Mouse (Mus musculus) forebrain, embryonic 11.5 days (tissue): ENCODE data around the gene Rab37. TPM values are rescaled to one million over a fixed set of nuclear protein-coding genes. Genes with fewer than 3 reads are reported as not detected.

ENCODE experiments used
- ATAC-seq: fragments of 200-750 bp; cut with Nextera tagmentation; replicated peaks from 2 replicates; pipeline ENCODE4 v1.8.0; 2017; ENCODE audit warnings: moderate TSS enrichment; ENCODE audit not compliant: low FRiP score
- DNase-seq: peaks from one replicate; pipeline ENCODE4 v3.0.0-alpha.2; 2017; ENCODE audit warnings: low spot score
- H3K27ac ChIP-seq: fragments of 300-500 bp; sonication (generic); 2 replicates; pipeline ENCODE4 v1.5.1; 2014; ENCODE audit warnings: low read depth, low read length
- H3K27me3 ChIP-seq: fragments of 300-500 bp; sonication (generic); 2 replicates; pipeline ENCODE4 v1.6.1; 2014; ENCODE audit warnings: mild to moderate bottlenecking, low read length, mixed read lengths; ENCODE audit not compliant: control insufficient read depth, insufficient read depth
- H3K36me3 ChIP-seq: fragments of 300-500 bp; sonication (generic); 2 replicates; pipeline ENCODE4 v1.6.1; 2014; ENCODE audit warnings: mild to moderate bottlenecking, low read length, moderate library complexity, mixed read lengths; ENCODE audit not compliant: control insufficient read depth, insufficient read depth
- H3K4me1 ChIP-seq: fragments of 300-500 bp; sonication (generic); replicated peaks from 2 replicates; pipeline ENCODE4 v1.6.1; 2014; ENCODE audit warnings: low read length, mixed read lengths; ENCODE audit not compliant: control insufficient read depth, insufficient read depth
- H3K4me2 ChIP-seq: fragments of 300-500 bp; sonication (generic); 2 replicates; pipeline ENCODE4 v1.6.1; 2014; ENCODE audit warnings: low read depth, mild to moderate bottlenecking, low read length, moderate library complexity, mixed read lengths; ENCODE audit not compliant: severe bottlenecking
- H3K4me3 ChIP-seq: fragments of 300-500 bp; sonication (generic); 2 replicates; pipeline ENCODE4 v1.5.1; 2014; ENCODE audit warnings: low read depth, low read length
- H3K9ac ChIP-seq: fragments of 300-500 bp; sonication (generic); 2 replicates; pipeline ENCODE4 v1.6.1; 2014; ENCODE audit warnings: low read length
- H3K9me3 ChIP-seq: fragments of 300-500 bp; sonication (generic); 2 replicates; pipeline ENCODE4 v1.6.1; 2016; ENCODE audit warnings: low read length, mixed read lengths; ENCODE audit not compliant: control insufficient read depth
- WGBS: fragments of 180-500 bp; shearing (Covaris S2); extraction: QIAGEN DNeasy Blood & Tissue Kit; methylation state at CpG from one replicate; pipeline ENCODE4 v1.1.7; 2014; 5-methylcytosine and 5-hydroxymethylcytosine counted together
- polyA plus RNA-seq: library from polyadenylated mRNA; unstranded; fragments of >200 nt; fragmentation: Nextera tagmentation; extraction: Ambion mirVana; gene quantifications from 2 replicates; pipeline ENCODE4 v1.2.1, GENCODE M21; 2014

Rab37 gene
- polyA plus RNA-seq, 1 experiment from 2014 or later: 0.98 TPM

DNA sequence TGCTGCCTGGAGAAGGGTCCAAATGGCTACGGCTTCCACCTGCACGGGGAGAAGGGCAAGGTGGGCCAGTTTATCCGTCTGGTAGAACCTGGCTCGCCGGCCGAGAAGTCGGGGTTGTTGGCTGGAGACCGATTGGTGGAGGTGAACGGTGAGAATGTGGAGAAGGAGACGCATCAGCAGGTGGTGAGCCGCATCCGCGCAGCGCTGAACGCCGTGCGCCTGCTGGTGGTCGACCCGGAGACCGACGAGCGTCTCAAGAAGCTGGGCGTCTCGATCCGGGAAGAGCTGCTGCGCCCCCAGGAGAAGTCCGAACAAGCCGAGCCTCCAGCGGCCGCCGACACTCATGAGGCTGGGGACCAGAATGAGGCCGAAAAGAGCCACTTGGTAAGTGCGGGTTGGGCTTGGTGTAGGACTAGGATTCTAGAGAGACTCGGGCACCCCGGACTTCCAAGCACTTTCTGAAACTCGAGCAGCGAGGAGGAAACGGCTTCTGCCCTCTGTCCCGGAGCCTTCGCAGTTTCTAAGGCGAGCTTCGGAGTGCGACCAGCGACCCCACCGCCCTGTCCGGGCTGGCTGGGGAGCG is 72.4 kb downstream of the Rab37 start:
- Histone ChIP-seq H3K4me3 (peak overlapping the region; percentile 59), H3K36me3 (no peaks in the 10 kb centered on the region), H3K27ac (no peak overlapping the region), H3K27me3 (peaks cover 15% of the 10 kb centered on the region), H3K9me3 (no peaks in the 10 kb centered on the region), H3K9ac (peak overlapping the region; percentile 51), H3K4me1 (peaks cover 7% of the 10 kb centered on the region), H3K4me2 (peak overlapping the region; percentile 93)
- DNase-seq: peak; percentile 79
- ATAC-seq: peak; percentile 40
- under 1% methylated on average over 47 of the region's 47 CpGs for WGBS

DNA sequence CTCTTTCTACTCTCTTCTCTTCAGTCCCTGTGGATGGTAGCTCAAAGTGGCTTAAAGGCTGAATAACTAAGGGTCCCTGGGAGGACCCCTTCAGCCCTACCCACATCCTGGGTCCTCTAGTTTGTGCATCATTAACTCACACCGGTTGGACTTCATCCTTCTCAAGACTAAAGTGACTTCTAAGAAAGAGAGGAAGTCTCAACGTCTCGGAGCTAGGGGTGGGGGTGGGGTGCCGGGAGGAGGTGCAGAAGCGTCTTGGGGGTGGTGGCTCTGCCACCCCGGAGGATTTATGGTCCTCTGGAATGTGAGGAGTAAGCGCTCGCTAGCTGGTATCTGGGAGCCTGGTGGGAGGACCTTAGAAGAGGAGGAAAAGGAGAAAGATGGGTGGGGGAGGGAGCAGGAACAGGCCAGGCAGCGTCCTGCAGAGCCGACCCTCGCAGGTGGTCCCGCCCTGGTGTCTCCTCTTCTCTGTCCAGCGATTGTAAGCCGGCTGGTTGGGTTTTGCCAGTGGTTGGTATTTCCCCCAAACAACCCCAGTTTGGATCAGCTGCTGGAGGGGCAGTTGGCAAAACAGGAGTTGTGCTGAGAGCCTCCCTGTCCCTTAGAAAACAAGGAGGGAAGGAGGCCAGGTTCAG is 73.2 kb downstream of the Rab37 start:
- Histone ChIP-seq H3K4me2 (peak overlapping the region; percentile 93), H3K27me3 (peaks cover 15% of the 10 kb centered on the region), H3K9me3 (no peaks in the 10 kb centered on the region), H3K9ac (peak overlapping the region; percentile 51), H3K4me3 (peak overlapping the region; percentile 59), H3K27ac (no peak overlapping the region), H3K36me3 (no peaks in the 10 kb centered on the region), H3K4me1 (peaks cover 7% of the 10 kb centered on the region)
- no peak for ATAC-seq
- no peak for DNase-seq
- under 1% methylated on average over 14 of the region's 14 CpGs for WGBS

DNA sequence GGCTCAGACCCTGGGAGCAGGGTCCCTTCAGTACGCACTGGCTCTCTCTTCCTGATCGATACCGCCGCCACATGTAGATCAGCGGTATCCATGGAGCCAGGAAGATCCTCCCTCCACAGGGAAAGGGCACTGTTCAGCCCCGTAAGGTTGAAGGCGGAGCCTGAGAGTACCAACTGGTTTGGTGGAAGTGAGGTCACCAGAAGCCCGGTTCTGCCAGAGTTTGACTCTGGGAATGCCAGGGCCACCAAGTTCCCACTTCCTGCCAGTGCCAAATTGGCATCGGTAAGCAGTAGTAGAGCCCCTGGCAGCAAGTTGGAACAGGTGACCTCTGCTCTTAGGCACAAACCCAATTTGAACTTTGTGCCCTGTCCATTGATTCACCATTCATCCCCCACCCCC is 73.7 kb downstream of the Rab37 start:
- 4% methylated on average over 9 of the region's 9 CpGs for WGBS
- H3K9ac ChIP-seq: peak overlapping the region; percentile 51; the same call in 1 of the 2 replicates

DNA sequence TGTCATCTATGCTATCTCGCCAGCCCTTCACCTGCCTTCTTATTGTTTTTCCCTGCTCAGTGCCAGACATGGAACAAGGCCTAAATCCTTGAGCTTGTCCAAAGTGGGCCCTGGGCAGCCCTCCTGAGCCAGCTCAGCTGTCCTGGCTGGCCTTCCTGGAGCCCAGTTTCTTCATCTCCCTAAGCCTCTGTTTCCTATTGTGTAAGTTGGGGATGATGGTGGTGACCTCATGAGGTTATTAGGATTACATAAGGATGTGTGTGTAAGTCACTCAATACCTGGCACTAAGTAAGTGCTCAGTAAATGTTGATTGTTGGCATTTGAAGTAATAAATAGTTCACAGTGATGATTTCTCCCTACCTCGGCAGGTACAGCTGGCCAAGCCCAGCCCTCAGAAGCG is 75.5 kb downstream of the Rab37 start:
- Histone ChIP-seq H3K27ac (no peak overlapping the region), H3K9ac (no peak overlapping the region), H3K27me3 (peaks cover 11% of the 10 kb centered on the region), H3K36me3 (no peaks in the 10 kb centered on the region), H3K4me2 (no peak overlapping the region), H3K4me3 (no peak overlapping the region), H3K9me3 (no peaks in the 10 kb centered on the region), H3K4me1 (peaks cover 9% of the 10 kb centered on the region)
- no peak for DNase-seq
- WGBS: 84% methylated on average over 3 of the region's 3 CpGs
- no peak for ATAC-seq

More for the DNA sequence above, 73.7 kb downstream of the Rab37 start:
- H3K27ac ChIP-seq: no peak overlapping the region
- no peaks in the 10 kb centered on the region for H3K9me3 ChIP-seq
- peak overlapping the region; percentile 93 for H3K4me2 ChIP-seq
- H3K27me3 ChIP-seq: peaks cover 15% of the 10 kb centered on the region
- ATAC-seq (no peak), DNase-seq (no peak)
- H3K4me1 ChIP-seq: peaks cover 7% of the 10 kb centered on the region
- H3K4me3 ChIP-seq: peak overlapping the region; percentile 59
- H3K36me3 ChIP-seq: no peaks in the 10 kb centered on the region

DNA sequence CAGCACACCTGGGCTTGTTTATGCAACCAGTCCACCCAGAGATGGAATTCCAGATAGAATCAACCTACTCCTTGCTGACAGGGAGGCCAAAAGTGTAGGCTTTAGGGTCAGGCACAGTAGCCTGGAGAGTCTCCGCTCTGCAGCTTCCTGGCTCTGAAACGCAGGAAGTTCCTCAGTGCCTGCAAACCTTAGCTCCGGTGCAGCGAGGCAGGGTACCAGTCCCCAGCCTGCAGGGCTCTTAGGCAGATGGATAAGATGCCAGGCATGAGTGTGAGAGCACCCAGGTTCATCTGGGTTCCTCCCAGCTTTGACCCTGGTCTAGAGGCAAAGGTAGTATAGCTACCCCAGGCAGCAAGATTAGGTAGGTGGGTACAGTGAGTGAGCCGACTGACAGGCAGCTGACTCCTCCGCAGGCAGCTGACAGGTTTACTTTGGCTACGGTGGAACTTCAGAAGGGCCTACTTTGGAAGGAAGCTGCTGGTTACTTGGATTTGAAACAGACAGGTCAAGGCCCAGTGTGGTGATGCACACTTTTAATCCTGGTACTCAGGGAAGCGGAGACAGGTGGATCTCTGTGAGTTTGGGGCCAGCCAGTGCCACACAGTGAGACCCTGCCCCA is 76.5 kb downstream of the Rab37 start:
- H3K27me3 ChIP-seq: peaks cover 6% of the 10 kb centered on the region; the same call in 1 of the 2 replicates
- H3K9me3 ChIP-seq: no peaks in the 10 kb centered on the region
- peaks cover 9% of the 10 kb centered on the region for H3K4me1 ChIP-seq
- H3K9ac ChIP-seq: no peak overlapping the region
- H3K27ac ChIP-seq: no peak overlapping the region
- no peaks in the 10 kb centered on the region for H3K36me3 ChIP-seq
- no peak overlapping the region for H3K4me3 ChIP-seq
- 87% methylated on average over 8 of the region's 8 CpGs for WGBS
- DNase-seq (no peak), ATAC-seq (no peak)
- no peak overlapping the region for H3K4me2 ChIP-seq

DNA sequence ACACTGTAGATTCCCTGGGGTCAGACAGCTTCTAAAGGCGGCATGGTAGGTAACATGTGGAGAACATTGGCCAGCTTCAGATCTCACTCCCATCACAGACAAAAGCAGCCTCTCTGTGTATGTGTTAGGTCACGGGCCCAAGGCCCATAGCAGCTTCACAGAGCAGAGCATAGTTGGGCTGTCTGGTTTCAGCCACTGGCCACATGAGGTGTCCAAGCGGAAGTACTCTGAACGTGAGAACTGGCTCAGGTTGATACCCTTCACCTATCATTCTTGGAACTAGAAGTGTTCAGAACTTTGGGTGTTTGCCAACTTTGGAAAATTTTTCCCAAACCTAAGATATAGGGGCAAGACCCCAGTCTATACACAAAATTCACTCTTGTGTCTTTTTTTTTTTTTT is 78.2 kb downstream of the Rab37 start:
- Histone ChIP-seq H3K9ac (no peak overlapping the region), H3K4me1 (peaks cover 15% of the 10 kb centered on the region), H3K4me3 (no peak overlapping the region), H3K4me2 (no peak overlapping the region), H3K9me3 (no peaks in the 10 kb centered on the region), H3K27ac (no peak overlapping the region), H3K27me3 (peaks cover 5% of the 10 kb centered on the region; the same call in 1 of the 2 replicates), H3K36me3 (no peaks in the 10 kb centered on the region)
- ATAC-seq (no peak), DNase-seq (no peak)
- WGBS: 88% methylated on average over 4 of the region's 4 CpGs

DNA sequence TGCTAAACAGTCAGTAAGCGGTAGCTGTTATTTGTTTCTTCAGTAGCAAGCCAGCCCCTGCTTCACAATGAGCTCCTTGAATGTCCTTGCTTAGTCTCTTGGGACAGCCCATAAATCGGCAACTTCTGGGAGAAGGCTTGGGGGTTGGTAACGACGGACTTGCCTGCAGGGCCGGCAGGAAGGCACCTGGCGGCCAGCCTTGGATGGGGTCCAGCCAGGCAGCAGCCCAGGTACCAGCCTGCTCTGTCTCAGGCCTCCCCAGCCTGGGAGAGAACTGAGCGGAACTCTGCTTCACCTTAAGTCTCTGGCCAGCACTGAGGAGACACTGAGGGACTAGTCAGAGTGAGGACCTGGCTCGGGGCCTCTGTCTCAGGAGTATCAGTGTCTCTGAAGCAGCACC is 79.9 kb downstream of the Rab37 start:
- DNase-seq (no peak), ATAC-seq (no peak)
- Histone ChIP-seq H3K9me3 (no peaks in the 10 kb centered on the region), H3K9ac (no peak overlapping the region), H3K4me2 (no peak overlapping the region), H3K4me1 (peaks cover 16% of the 10 kb centered on the region), H3K27ac (no peak overlapping the region), H3K36me3 (no peaks in the 10 kb centered on the region), H3K4me3 (no peak overlapping the region), H3K27me3 (peaks cover 4% of the 10 kb centered on the region; the same call in 1 of the 2 replicates)
- WGBS: 46% methylated on average over 8 of the region's 8 CpGs

DNA sequence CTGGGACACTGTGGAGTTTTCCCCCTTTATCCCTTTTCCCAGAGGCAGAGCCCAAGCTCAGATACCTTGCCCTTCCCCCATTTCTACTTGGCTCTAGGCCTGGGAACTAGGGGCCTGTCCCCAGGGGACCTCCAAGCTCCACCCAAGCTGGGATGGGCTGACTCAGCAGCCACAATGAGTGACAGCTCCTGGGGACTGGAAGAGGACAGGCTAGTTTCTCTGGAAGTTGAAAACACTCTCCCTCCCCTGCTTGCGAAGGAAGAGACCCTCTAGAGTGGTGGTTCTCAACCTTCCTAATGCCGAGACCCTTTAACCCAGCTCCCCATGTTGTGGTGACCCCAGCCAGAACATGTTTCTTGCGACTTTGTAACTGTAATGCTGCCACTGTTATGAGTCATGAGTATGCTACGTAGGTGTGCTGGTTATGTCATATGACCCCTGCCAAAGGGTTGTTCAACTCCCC is 81.6 kb downstream of the Rab37 start:
- WGBS: 19% methylated on average over 4 of the region's 4 CpGs
- DNase-seq: peak; percentile 56
- no peak for ATAC-seq
- H3K9ac ChIP-seq: no peak overlapping the region
- H3K36me3 ChIP-seq: no peaks in the 10 kb centered on the region
- peaks cover 4% of the 10 kb centered on the region; the same call in 1 of the 2 replicates for H3K27me3 ChIP-seq
- H3K9me3 ChIP-seq: no peaks in the 10 kb centered on the region
- peaks cover 31% of the 10 kb centered on the region for H3K4me1 ChIP-seq
- H3K27ac ChIP-seq: no peak overlapping the region
- no peak overlapping the region for H3K4me3 ChIP-seq
- H3K4me2 ChIP-seq: no peak overlapping the region
